Mouse (Mus musculus): ENCODE data around the gene Abr.

Abr gene

DNA sequence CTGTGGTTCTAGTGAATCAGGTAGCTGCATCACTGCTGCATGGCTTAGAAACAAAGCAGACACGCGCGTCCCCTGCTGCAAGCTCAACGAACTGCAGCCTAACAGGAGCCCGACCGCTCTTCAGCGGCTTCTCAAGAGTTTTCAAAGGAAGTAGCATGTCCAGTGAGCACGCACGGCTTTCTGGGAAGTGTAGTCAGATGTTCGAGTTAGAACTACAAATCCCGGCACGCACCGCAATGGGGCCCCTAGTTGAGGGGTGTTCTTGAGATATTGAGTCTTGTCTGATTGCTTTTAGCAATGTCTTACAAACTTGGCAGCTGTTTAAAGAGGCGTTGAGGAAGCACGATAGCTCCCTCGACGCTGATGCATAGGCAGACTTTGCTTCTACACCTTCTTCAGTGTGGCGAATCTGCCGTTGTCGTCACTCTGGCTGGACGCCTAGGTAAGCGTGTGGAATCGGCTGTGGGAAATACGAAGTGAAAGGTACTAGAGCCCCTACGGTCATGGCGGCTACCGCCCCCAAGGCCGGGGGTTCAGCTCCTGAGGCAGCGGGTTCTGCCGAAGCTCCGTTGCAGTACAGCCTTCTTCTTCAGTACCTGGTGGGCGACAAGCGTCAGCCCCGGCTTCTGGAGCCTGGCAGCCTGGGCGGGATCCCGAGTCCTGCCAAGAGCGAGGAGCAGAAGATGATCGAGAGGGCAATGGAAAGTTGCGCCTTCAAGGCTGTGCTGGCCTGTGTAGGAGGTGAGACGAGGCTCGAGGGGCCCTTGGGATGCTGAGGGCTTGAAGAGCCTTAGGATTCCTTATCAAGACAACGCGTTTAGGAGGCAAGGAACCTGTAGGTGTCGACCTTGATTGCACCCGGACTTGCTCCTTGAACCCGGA lies 215.2 kb downstream of the Abr start, which contains the start of gene Timm22:
Gene Timm22, plus strand, starts transcription at position 251 of the 882 bp plus-strand sequence.
- peak; percentile 99 for DNase-seq (ENCODE audit: low read depth)

DNA sequence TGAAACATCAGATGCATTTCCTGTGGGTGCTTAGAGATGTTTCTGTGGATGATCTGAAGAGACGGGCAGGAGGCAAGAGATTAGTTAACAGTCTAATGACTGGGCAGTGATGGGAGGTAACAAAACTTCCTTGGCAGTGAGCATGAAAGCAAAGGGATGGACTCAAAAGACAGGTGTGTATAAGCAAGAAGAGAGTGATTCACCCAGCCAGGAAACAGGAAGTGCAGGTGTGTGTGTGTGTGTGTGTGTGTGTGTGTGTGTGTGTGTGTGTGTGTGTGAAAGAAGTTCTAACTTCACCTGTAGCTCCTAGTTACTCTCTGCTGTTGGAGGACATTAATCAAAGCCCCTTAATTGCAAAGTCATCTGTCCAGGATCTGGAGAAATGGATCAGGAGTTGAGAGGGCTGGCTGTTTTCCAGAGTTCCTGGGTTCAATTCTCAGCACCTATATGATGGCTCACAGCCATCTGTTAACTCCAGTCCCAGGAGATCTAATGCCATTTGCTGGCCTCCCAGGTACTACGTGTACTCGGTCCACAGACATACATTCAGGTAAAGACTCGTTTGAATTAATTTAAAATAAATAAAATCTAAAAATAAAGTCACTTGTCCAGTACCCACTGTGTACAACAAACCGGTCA lies 216.4 kb downstream of the Abr start:
- peak; percentile 58 for DNase-seq (ENCODE audit: low read depth)

- no peak for DNase-seq (ENCODE audit: low read depth)
Observed at GRCm38 (mm10) chr11:76405113-76405512, 217.0 kb downstream of the Abr start.

DNA sequence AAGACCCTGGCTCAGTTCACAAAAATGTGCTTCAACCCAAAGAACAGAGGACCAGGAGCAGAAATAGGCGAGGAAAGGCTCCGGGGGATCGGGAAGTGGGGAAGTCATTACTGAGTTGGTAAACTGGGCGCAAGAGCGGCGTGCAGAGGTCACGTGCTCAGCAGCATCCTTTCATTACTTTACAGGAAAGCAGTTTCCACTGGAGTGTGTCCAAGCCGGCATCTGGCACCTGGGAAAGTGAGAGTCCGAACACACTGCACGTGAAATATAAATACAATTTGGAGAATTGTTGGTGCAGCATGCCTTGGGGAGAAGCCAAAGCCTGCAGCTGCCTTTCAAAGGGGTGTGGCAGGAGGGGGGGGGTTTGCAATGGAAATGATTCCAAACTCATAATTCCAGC lies 220.7 kb downstream of the Abr start:
- no peak for DNase-seq (ENCODE audit: low read depth)

- peak; percentile 72 for DNase-seq (ENCODE audit: low read depth)
Observed at GRCm38 (mm10) chr11:76399587-76400330, 222.4 kb downstream of the Abr start.

DNA sequence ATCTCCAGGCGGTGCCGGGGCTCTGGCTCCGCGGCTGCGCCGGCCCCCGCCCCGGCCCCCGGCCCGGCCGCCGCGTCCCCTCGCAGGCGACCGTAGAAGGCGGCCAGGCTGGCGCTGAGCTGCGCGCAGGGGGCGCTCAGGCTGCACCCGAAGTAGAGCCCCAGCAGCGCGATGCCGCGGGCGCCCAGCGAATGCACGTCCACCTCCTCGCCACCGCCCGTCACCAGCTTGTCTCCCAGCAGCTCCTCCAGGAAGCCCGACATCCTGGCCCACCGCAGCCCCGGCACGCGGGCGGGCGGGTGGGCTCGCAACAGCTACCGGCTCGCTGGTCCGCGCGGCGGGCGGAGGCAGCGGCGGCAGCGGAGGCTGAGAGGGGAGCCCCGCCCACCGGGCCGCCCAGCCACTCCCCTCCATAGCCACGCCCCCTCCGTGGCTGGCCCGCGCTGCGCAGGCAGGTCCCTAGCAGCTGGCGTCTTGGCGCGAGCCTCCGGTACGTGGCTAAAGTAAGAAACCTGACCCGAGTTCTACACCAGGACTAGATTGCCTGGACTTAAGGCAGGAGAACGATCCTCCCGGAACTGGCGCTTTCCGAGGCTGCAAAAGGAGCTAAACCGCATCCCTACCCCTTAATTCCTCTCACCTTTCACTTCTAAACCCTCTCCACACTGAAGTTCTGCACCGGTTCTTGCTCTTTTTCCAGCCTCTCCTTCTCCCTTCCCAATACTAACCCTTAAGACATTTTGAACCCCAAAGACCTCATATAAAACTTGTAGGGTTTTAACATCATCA lies 223.1 kb downstream of the Abr start, which contains the start of gene Nxn:
Gene Nxn, minus strand, starts transcription at position 343 of the 789 bp plus-strand sequence.
- DNase-seq (ENCODE audit: low read depth) = peak; percentile 92

- no peak for DNase-seq (ENCODE audit: low read depth)
Observed at GRCm38 (mm10) chr11:76398312-76398797, 223.8 kb downstream of the Abr start.

GRCm38 (mm10) chr11:76397650-76398311 lies 224.3 kb downstream of the Abr start:
- DNase-seq (ENCODE audit: low read depth) = peak; percentile 54

GRCm38 (mm10) chr11:76392996-76393395 lies 229.1 kb downstream of the Abr start:
- DNase-seq (ENCODE audit: low read depth) = no peak

DNA sequence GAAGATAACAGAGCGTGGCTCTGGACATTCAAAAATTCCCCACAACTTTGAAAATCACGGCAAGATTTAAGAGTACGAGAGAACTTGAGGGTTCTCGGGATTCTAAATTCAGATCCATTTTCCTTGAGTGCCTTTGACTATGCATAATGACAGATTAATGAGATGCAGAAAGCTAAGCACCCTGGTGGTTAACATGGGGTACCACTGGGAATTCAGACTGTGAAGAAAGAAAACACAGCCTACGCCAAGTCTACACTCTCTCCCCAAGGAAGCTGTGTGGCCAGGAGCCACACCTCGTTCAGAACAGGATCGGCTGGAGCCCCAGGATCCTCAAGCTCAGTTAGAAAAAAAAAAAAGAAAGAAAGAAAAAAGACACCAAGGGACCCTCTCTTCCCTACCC lies 229.6 kb downstream of the Abr start:
- no peak for DNase-seq (ENCODE audit: low read depth)

DNA sequence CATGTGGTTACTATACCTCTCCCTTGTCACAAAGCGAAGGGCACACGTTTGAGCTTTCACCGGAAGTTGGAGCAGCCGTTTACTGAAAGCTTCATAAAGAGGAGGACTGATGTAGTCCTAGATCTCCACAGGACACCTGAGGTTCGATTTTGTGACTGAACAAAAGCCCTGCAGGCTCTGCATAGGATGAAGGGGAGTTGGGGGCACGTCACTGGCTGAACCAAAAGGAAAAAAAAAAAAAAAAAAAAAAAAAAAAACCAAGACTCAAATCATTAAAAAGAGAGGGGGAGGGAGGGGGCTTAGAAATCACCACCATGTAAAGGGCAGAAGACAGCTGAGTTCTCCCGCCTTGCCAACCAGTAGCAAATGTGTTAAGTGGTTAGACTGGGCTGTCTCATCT lies 233.4 kb downstream of the Abr start:
- no peak for DNase-seq (ENCODE audit: low read depth)

DNA sequence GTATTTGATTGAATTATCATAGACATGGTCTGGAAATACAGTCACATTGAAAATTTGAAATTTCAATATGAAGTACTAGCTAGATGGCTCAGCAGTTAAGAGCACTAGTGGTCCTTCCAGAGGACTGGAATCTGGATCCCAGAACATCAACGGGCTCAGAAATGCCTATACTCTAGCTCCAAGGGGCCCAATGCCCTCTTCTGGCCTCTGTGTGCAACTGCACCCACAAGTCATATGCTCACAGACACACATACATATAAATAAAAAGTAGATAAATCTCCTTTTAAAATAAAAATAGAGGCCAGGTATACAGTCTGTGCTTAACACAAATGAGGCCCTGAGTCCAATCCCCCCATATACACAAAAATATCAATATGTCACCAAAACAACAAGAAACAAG lies 235.0 kb downstream of the Abr start:
- DNase-seq (ENCODE audit: low read depth) = no peak

DNA sequence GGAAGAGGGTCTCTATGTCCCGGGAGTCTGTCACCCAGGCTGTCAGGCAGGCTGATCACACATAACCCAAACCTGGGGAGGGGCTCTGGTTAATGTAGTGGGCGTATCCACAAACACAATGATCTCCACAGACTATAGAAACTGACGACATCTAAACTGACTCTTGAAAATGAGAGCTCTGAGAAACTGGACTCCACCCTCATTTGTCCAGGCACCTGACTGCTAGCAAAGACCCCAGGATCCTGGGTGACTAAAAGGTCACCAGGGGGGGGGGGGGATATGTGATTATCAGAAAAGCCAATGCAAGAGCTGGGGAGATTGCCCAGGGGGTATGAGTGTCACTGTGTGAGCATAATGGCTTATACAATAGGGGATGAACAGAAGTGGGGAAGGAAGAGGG lies 236.4 kb downstream of the Abr start:
- DNase-seq (ENCODE audit: low read depth) = no peak

DNA sequence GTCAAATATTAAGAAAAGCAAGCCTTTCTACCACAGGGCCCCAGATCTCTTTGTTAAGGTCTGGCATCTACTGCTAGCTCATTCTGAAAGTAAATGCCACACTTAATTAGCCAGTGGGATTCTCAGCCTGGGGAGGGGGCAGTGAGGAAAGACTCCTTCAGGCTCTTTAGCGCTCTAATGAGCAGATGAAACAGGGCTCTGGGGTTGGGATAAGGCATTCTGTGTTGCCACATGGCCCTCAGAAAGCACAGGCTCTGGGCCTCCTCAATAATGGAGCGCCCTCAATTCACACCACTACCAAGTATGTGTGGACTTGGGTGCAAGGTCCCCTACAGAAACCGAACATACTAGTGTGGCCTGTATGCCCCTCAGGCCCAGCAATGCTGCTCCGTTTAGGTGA lies 237.1 kb downstream of the Abr start:
- no peak for DNase-seq (ENCODE audit: low read depth)

- DNase-seq (ENCODE audit: low read depth) = no peak
Observed at GRCm38 (mm10) chr11:76384307-76384706, 237.8 kb downstream of the Abr start.

GRCm38 (mm10) chr11:76382711-76383324 lies 239.3 kb downstream of the Abr start:
- no peak for DNase-seq (ENCODE audit: low read depth)

DNA sequence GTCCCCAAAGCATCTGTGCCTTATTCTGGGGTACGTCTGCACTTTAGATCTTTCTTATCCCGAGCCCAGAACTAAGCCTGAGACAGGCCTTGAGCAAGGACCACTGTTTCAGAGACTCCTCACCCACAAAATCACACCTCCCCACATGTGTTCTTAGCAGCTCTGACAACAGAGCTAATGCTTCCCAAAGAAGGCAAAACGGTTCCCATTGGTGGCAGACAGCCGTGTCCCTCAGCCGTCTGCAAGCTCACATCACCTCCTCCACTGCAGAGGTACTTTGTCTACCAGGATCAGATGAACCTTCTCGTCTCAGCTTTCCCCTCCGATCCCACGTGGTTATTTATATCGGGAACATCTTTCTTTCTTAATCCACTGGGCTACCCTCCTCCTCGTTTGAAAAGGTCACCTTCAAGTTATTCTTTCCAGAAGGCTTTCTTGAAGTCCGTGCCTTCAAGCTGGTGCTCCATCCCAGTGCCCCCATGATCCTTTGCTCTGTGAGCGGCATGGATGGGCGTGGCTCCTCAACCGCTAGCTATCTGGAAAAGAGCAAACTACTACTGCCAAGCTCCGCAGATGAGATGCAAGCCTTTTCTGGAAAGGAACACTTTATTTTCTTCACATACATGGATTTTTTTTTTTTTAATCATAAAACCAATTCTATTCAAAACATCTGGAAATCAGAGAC lies 240.8 kb downstream of the Abr start:
- no peak for DNase-seq (ENCODE audit: low read depth)

- DNase-seq (ENCODE audit: low read depth) = no peak
Observed at GRCm38 (mm10) chr11:76379921-76380544, 242.1 kb downstream of the Abr start.

- no peak for DNase-seq (ENCODE audit: low read depth)
Observed at GRCm38 (mm10) chr11:76376425-76376824, 245.7 kb downstream of the Abr start.

Data from induced T-regulatory cell, adult 2 months (primary cell).